Mouse (Mus musculus): ENCODE results near the gene Vps52. TPM values are rescaled to one million over a fixed set of nuclear protein-coding genes. Genes with fewer than 3 reads are reported as not detected.
A peak's percentile ranks its signal among the peaks of the same experiment; 100 is the strongest.

Vps52 gene
- total and polyA plus RNA-seq, 2 experiments from 2014 or later = 55.6 to 62.1 TPM

DNA sequence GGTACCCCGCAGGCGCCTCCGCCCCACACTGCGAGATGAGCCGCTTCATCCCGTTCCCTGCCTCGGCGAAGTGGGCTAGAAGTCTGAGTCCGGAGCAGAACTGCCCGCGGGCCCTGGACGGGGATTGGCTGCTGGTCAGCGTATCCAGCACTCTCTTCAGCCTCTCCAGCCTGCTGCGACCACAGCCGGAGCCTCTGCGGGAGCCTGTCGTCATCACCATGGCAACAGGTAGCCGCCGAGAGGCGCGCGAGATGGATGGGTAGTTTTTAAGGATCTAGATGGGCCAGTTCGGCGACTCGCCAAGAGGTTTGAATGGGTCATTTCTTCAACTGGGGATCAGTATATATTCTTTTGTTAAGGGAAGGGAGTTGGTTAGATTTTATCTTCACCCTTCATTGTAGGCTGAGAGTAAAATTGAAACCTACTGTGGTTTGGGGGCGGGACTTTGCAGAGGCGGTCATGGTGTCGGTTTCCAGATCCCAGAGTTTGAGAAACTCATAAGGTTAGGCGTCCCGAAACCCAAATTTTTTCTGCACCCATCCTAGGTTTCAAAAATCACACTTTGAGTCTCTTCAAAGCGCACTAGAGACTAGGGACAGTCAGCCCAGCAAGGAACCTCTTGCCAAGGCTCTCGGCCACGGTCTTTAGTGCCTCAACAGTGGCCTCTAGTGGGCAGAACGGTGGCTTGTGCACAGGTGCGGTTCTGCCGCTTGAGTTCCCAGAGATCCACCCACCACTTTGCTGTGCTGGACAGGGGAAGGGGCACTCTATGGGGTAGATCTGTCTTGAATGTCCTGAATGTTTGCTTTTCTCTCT is 35.1 kb upstream of the Vps52 start:
- H3K4me1 ChIP-seq (ENCODE audit: insufficient read depth, low read length) = 0 out of 2 replicates have a peak, but pooled peaks cover 5% of the 10 kb centered on the region
- 2% methylated on average over 36 of the region's 36 CpGs for WGBS
- no peaks in the 10 kb centered on the region for H3K9me3 ChIP-seq (ENCODE audit: low read length)
- H3K27ac ChIP-seq = peak overlapping the region; percentile 59
- ATAC-seq = peak; percentile 27; the same call in 1 of the 2 replicates
- peak; percentile 87 for TF ChIP-seq CTCF (IDR thresholded peaks at IDR 0.05; ENCODE audit: low read depth)
- peak overlapping the region; percentile 74 for H3K4me2 ChIP-seq (ENCODE audit: low read depth, low read length)
- no peaks in the 10 kb centered on the region for H3K27me3 ChIP-seq (ENCODE audit: insufficient read depth, low read length)
- DNase-seq (ENCODE audit: low spot score) = peak; percentile 86
- H3K4me3 ChIP-seq (ENCODE audit: low read length) = peak overlapping the region; percentile 48
- H3K9ac ChIP-seq (replicated peaks; ENCODE audit: low read length) = peak overlapping the region; percentile 52
- H3K36me3 ChIP-seq (ENCODE audit: insufficient read depth, low read length) = no peaks in the 10 kb centered on the region

DNA sequence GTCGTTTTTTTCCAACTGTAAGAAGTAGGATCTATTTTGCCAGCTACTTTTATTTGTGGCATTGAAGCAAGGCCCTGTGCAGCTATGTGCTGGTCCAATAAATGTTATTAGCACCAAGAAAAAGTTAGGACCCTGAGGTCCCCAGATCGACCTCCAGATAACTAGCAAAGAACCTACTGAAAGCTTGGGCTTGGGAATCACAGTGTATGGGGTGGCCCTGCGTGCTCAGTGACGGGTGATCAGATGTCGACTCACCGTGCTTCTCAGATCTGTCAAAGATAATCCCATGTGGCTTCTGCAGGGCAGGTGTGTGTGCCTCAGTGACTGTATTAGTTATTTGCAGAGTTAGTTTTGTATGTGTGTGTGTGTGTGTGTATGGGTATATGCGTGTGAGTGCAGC is 34.3 kb upstream of the Vps52 start:
- 86% methylated on average over 7 of the region's 7 CpGs for WGBS
- Histone ChIP-seq H3K36me3 (ENCODE audit: insufficient read depth, low read length) (no peaks in the 10 kb centered on the region), H3K27ac (no peak overlapping the region), H3K4me2 (ENCODE audit: low read depth, low read length) (no peak overlapping the region), H3K27me3 (ENCODE audit: insufficient read depth, low read length) (no peaks in the 10 kb centered on the region), H3K9ac (replicated peaks; ENCODE audit: low read length) (no peak overlapping the region), H3K4me3 (ENCODE audit: low read length) (no peak overlapping the region), H3K9me3 (ENCODE audit: low read length) (no peaks in the 10 kb centered on the region), H3K4me1 (ENCODE audit: insufficient read depth, low read length) (0 out of 2 replicates have a peak, but pooled peaks cover 5% of the 10 kb centered on the region)
- ATAC-seq (no peak), DNase-seq (ENCODE audit: low spot score) (no peak)
- TF ChIP-seq CTCF (IDR thresholded peaks at IDR 0.05; ENCODE audit: low read depth) = no peak

DNA sequence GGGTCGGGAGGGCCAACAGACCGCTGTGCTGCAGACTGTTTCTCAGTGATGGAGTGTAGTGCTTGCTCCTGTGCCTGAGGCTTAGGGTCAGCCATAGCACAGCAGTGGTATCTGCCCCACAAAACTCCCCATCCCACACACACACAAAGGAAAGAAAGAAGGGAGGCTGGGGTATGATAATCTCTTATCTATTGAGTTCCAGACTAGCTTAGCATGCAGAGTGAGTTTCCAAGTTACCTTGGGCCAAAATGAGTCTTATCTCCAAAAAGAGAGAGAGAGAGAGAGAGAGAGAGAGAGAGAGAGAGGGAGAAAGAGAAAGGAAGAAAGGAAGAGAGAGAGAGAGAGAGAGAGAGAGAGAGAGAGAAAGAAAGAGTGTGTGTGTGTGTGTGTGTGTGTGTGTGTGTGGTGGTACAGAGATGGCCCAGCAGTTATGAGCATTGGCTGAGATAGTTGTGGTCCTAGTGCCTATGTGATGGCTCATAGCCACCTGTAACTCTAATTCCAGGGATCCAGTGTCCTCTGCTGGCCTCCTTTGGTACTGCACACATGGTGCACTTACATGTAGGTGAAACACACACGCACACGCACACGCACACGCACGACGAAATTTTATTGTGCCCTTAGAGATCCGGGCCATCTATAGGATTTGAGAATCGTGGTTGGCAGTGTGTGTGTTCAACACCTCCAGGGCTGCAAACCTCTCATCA is 30.9 kb upstream of the Vps52 start:
- Histone ChIP-seq H3K4me1 (ENCODE audit: insufficient read depth, low read length) (no peaks in the 10 kb centered on the region), H3K36me3 (ENCODE audit: insufficient read depth, low read length) (peaks cover 7% of the 10 kb centered on the region; the same call in 1 of the 2 replicates), H3K4me3 (ENCODE audit: low read length) (no peak overlapping the region), H3K4me2 (ENCODE audit: low read depth, low read length) (no peak overlapping the region), H3K9ac (replicated peaks; ENCODE audit: low read length) (no peak overlapping the region), H3K27ac (no peak overlapping the region), H3K9me3 (ENCODE audit: low read length) (no peaks in the 10 kb centered on the region), H3K27me3 (ENCODE audit: insufficient read depth, low read length) (no peaks in the 10 kb centered on the region)
- peak; percentile 72 for TF ChIP-seq CTCF (IDR thresholded peaks at IDR 0.05; ENCODE audit: low read depth)
- 77% methylated on average over 10 of the region's 10 CpGs for whole genome bisulfite sequencing
- ATAC-seq = no peak
- peak; percentile 53 for DNase-seq (ENCODE audit: low spot score)

DNA sequence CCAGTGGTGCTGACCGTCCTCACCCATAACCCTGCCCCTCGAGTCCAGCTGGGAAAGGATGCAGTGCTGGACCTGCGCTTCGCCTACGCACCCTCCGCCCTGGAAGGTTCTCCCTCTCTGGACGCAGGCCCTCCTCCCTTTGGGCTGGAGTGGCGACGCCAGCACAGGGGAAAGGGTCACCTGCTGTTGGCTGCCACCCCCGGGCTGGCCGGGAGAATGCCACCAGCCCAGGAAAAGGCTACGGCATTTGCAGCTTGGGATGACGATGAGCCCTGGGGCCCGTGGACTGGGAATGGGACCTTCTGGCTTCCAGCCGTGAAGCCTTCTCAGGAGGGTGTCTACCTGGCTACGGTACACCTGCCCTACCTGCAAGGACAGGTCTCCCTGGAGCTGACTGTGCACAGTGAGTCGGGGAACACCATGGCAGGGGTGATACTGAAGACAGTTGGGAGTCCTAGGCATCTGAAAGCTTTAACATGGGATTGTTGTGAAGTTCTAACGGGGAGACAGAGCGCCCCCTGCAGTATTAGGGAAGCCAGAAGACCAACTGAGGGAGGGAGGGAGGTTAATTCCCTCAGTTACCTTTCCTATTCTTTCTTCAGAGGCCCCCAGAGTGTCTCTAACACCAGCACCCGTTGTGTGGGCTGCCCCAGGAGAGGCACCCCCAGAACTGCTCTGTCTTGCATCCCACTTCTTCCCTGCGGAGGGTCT is 30.1 kb upstream of the Vps52 start:
- ATAC-seq (no peak), DNase-seq (ENCODE audit: low spot score) (no peak)
- WGBS = 84% methylated on average over 21 of the region's 21 CpGs
- Histone ChIP-seq H3K27me3 (ENCODE audit: insufficient read depth, low read length) (no peaks in the 10 kb centered on the region), H3K4me3 (ENCODE audit: low read length) (no peak overlapping the region), H3K36me3 (ENCODE audit: insufficient read depth, low read length) (peaks cover 7% of the 10 kb centered on the region; the same call in 1 of the 2 replicates), H3K9me3 (ENCODE audit: low read length) (no peaks in the 10 kb centered on the region), H3K4me1 (ENCODE audit: insufficient read depth, low read length) (no peaks in the 10 kb centered on the region), H3K27ac (no peak overlapping the region), H3K9ac (replicated peaks; ENCODE audit: low read length) (no peak overlapping the region), H3K4me2 (ENCODE audit: low read depth, low read length) (no peak overlapping the region)
- TF ChIP-seq CTCF (IDR thresholded peaks at IDR 0.05; ENCODE audit: low read depth) = peak; percentile 21; the same call in 1 of the 2 replicates

DNA sequence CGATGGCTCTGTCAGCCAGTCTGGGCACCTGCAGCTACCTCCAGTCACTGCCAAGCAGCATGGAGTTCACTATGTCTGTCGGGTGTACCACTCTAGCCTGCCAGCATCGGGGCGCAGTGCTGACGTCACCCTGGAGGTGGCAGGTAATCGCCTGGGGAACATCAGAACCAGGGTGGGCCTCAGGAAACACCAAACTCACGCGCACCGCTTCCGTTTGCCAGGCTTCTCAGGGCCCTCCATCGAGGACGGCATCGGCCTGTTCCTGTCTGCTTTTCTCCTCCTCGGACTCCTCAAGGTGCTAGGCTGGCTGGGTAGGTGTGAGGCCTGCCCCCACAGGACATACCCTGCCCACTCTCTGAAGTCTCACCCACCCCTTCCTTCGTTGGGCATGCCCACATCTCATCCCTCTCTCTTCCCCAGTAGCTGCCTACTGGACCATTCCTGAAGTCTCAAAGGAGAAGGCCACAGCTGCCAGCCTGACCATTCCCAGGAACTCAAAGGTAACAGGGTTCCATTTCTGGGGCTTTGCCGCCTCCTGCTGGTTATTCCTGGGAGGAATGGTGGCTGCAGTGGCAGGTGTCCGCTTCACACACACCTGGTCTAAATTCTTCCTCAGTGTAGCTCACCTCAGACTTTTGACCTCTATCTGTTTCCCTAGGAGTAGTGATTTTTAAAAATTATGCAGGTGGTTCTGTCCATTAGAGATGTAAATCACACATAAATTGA is 29.2 kb upstream of the Vps52 start:
- Histone ChIP-seq H3K4me2 (ENCODE audit: low read depth, low read length) (no peak overlapping the region), H3K4me1 (ENCODE audit: insufficient read depth, low read length) (no peaks in the 10 kb centered on the region), H3K9me3 (ENCODE audit: low read length) (no peaks in the 10 kb centered on the region), H3K27ac (no peak overlapping the region), H3K4me3 (ENCODE audit: low read length) (no peak overlapping the region), H3K27me3 (ENCODE audit: insufficient read depth, low read length) (no peaks in the 10 kb centered on the region), H3K36me3 (ENCODE audit: insufficient read depth, low read length) (peaks cover 7% of the 10 kb centered on the region; the same call in 1 of the 2 replicates), H3K9ac (replicated peaks; ENCODE audit: low read length) (no peak overlapping the region)
- no peak for ATAC-seq
- TF ChIP-seq CTCF (IDR thresholded peaks at IDR 0.05; ENCODE audit: low read depth) = no peak
- WGBS = 75% methylated on average over 17 of the region's 17 CpGs
- DNase-seq (ENCODE audit: low spot score) = no peak
